Mouse (Mus musculus) cerebellum, postnatal 4 days (tissue): ENCODE measurements at regions not wholly inside any gene's neighbourhood (a gene's known extent, or its start where the extent isn't known, plus 50 kb on each side); places are given as distances from the start of the nearest gene placed in this dataset.

Source experiments
- DNase-seq, 2 experiments: peaks; one replicate each; pipeline ENCODE4 v3.0.0; 2022; ENCODE audit warnings: low spot score in 2 of 2, mixed read lengths in 1 of 2

GRCm38 (mm10) chr13:31240546-31240945 lies 266.5 kb downstream of the Gm5447 start:
- DNase-seq, result no peak

DNA sequence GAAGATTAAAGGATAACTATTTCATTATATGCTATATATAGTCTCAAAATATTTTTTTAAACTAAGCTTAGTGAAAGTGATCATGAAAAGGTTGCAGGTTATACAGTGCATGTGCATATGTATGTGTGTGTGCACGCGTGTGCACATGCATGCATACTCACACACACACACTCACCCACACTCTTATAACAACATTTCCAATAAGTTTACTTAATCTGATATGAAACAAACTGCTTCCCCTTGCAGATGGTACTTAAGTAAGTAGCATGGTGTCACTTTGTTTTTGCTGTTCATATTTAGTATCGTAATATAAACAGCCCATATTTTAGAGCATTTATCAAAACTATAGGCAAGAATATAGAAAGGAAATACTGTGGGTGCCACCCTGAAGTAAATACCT lies 275.0 kb downstream of the Gm5447 start:
- no peak for DNase-seq

DNA sequence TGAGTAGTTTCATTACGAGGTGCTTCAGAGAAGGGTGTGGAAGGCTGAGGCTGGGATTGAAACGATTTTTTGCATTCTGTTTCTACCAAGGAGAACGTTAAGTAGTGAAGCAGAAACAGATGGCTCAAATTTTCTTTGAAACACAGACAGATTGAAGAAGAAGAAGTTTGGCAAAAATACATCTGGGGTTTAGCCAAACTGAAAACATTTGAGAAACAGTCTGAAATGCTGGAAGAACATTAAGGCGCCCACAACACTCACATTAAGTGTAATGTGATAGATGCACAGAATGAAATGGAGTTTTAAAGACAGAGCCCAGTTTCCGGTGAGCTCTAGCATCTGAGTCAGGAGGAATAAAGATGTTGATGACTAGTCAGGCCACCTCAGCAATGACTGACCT lies 275.5 kb downstream of the Gm5447 start:
- no peak for DNase-seq

GRCm38 (mm10) chr13:31254016-31254415 lies 280.0 kb downstream of the Gm5447 start:
- DNase-seq, result no peak

DNA sequence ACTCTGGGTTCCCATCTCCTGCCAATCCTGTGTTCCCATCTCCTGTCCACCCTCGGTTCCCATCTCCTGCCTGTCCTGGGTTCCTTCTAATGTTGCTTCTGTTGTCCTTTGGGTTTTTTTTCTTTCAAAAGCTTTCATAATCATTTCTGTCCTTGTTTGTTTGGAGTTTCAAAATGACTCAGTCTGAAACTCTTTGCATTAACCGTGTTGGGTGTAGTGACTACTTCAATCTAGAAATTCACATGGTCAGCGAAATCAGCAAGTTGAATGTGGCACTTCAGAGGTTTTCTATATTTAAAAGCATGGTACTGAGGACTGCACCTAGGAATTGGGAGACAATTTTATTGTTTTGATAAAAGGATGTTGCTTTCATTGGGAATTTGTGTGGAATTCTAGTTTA lies 280.7 kb downstream of the Gm5447 start:
- DNase-seq, result no peak

DNA sequence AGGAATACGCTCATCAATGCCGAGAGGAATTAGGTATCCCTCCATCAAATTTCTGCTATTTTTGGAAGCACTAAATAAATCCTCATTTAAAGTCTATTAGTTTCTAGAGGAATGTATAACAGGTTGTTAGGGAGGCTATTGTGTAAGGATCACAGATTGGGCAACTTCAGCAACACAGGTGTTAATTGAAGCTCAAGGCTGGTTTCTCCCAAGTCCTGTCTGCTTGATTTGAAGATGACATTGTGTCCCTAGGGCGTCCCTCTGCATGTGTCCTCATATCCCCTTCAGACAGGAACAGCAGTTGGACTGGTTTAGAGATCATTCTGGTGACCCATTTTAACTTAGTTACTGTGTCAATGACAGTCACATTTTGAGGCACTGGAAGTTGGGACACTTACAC lies 281.5 kb downstream of the Gm5447 start:
- no peak for DNase-seq

DNA sequence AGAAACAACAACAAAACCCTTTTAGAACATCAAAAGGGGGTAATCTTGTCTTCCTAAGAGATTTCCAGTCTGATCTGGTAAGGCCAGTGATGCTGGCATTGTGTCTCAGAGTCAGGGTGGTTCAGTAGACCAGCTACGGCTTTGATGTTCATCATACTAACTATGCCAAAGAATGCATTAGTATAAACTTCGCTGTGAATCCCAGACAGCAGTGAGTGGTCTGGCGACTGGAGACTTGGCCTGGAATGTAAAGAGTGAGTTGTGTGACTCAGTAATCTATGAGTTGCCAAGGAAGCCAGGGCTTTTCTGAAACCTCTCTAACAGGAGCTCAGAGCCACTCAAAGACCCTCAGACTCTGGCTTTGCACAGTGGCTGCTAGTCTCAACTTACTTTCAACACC lies 288.1 kb upstream of the Foxq1 start:
- no peak for DNase-seq

DNA sequence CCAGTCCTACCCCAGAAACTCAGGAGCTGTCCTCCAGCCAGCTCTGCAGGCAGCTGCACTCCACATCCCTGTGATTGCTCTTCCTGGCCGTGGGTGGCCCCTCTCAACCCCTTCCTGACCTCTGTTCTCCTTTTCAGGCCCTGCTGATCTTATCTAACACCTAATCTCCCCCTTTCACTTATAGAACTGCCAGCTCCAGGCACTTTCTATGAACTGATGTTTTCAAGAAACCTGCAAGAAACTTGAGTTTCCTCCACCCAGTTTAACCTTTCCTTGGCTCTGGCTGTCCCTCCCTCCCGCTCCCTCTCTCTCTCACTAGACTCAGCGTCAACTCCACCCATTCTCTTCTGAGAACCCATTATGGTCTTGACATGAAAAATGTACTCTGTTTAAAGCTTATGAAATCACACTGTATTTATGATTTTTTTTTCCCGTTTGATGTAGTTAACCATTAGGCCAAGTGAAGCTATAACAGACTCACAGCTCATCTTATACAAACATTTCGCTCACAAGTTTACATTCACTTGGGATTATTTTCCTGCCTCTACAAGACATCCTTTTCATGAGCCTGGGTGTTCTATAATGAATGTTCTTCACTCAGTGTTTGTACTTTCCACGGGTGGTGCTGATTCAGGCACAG lies 279.8 kb upstream of the Foxq1 start:
- DNase-seq, result no peak

DNA sequence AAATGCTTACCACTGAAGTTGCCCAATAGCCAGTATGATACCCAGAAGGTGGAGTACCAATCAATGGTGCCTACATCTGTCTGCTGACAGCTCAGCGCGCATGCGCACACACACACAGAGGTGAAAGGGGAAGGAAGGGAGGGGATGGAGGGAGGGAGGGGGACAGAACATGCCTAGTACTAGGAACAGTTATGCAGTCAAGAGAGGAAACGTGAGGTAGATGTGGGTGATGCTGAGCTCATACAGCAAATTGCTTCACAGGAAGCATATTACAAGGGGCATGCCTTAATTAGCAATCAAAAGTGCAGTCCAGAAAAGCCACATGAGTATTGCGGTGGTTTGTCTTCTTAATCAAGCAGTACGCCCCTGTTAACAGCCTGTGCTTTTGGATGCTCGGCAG lies 265.3 kb upstream of the Foxq1 start:
- DNase-seq, result no peak

- no peak for DNase-seq
These were observed 263.1 kb upstream of the Foxq1 start for GRCm38 (mm10) chr13:31292584-31293387.

DNA sequence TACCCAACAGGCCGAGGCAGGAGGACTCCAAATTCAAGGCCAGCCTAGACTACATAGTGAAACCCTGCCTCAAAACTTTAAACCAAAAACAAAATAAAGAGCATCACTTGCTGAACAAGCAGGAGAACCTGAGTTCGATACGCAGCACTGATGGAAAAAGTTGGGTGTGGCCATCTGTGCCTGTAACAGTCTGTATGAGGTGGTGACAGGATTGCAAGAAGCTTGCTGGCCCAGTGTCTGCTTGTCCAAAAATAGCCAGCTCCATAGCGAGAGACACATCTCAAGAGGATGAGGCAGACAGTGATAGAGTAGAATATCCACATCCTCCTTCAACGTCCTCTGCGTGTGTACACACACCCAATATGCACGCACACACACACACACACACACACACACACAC lies 261.9 kb upstream of the Foxq1 start:
- DNase-seq, result no peak

DNA sequence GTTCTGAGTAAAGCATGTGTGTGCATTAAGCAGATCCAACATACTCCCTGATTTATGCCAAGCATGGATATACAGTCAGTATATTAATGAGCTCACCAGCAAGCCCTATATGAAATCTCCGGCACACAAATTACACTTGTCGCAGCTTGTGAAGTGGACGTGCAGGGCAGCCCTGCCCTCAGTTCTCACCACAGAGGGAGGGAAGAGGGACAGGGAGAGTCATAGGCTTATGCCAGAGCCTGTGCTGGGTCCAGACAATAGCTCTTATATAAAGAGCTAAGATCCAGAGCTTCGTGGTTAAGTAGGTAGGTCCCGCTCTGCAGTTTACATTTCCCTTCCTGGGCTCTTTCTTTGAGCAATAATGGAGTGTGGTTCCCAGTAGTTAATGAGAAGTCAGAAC lies 252.7 kb upstream of the Foxq1 start:
- DNase-seq, result no peak

GRCm38 (mm10) chr13:31304286-31304865 lies 251.6 kb upstream of the Foxq1 start:
- DNase-seq, result no peak

- no peak for DNase-seq
These were observed 246.8 kb upstream of the Foxq1 start for GRCm38 (mm10) chr13:31309083-31309621.

- no peak for DNase-seq
These were observed 243.2 kb upstream of the Foxq1 start for GRCm38 (mm10) chr13:31312772-31313171.

- DNase-seq, result no peak
These were observed 242.1 kb upstream of the Foxq1 start for GRCm38 (mm10) chr13:31313821-31314220.

GRCm38 (mm10) chr13:31317066-31317465 lies 238.9 kb upstream of the Foxq1 start:
- DNase-seq, result no peak

DNA sequence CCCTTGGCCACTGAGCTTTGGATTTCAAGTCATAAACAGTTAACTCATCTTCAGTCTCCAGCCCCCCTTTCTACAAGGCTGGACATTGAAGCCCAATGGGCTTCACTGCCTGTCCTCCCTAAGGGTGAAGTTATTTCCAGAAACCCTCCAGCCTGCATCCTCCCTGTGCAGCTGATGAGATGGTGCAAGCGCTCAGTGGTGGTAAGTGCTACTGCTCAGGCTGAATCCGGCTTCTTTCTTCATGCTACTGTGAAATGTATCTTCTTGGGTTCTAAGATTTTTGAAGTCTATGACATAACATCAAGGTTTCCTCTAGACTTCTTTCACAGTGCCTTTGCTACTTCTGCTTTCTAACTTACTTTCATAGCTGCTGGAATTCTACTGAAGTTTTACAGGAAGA lies 237.9 kb upstream of the Foxq1 start:
- no peak for DNase-seq

- DNase-seq, result no peak
These were observed 234.5 kb upstream of the Foxq1 start for GRCm38 (mm10) chr13:31321411-31321810.

DNA sequence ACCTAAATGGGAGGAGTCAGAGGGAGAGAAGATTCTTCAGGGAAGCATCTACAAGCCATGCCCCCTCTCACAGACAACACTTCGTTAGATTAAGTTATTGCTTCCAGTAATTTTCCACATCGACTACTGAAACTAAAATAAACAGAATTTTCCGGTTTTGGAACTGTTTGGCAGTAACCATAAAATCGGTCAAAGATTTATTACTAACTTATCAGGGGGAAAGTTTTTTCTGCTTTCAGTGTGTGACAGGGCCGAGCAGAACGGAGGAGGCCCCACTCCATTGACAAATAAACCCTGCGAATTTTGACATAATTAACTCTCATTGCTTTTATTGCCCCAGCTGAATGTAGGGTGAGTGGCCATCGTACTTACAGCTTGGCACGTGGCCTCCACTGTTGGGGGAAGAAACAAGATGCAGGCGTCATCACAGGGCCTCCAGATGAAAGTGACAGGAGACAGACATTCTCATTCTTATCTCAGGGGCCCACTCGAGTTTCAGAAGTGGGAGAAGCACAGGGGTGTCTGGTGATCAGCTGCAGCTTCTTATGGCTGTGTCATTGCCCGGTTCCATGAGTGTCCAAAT lies 229.6 kb upstream of the Foxq1 start:
- DNase-seq, result no peak

DNA sequence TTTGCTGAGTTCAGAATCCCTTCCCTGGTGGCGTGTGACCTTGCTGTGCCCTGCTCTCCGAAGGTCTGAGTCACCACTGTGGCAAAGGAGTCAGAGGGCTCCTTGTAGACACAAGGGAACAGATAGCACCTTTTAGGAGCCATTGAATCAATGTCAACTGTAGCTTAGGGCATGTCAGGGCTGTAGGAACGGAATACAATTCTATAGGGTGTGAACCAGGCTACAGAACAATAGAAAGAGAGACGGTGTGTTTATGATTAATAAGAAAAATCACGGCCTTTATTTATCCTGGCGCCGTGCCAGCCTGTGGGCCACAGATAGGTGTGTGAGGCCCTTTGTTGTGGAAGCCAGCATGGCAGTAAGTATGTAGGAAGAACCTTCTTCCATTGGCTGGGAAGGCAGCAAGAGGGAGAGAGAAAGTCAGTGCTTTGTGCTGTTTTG lies 228.4 kb upstream of the Foxq1 start:
- no peak for DNase-seq

GRCm38 (mm10) chr13:31328756-31329155 lies 227.2 kb upstream of the Foxq1 start:
- DNase-seq, result no peak
